Mouse (Mus musculus) monocyte, adult 2 months (primary cell): ENCODE results near the gene Gsta2.
"Not testable (repeated sequence)": the region's sequence is repeated elsewhere in the genome, so short reads cannot be mapped to it uniquely, and the experiment has no call there.

Experiments
- DNase-seq, 2 experiments: peaks; one replicate each; pipeline ENCODE4 v3.0.0; 2022; ENCODE audit warnings: low spot score in 2 of 2, low read depth in 1 of 2

Gsta2 gene

DNA sequence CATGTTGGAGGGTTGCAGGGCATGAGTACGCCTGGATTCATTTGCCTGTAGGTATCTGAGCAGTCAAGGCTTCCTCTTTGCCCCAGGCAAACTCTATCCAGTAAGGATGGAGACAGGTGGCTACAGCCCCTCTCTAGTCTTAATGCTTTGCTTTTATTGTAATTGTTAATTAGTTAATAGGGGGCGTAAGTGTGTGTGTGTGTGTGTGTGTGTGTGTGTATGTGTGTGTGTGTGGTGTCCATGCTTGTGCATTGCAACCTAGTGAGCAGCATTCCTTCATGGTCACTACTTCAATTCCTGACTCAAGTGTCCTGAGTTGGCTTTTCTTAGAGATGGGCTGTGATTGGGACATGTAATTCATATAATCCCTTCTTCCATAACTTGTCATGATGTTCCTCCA lies 40.9 kb downstream of the Gsta2 start, which contains the start of gene Omt2a:
Gene Omt2a, minus strand, starts transcription at position 101 of the 400 bp plus-strand sequence.
- DNase-seq = no peak

GRCm38 (mm10) chr9:78308122-78308521 lies 47.5 kb downstream of the Gsta2 start:
- not testable (repeated sequence) for DNase-seq

GRCm38 (mm10) chr9:78299143-78299542 lies 56.4 kb downstream of the Gsta2 start:
- not testable (repeated sequence) for DNase-seq

GRCm38 (mm10) chr9:78298232-78298631 lies 57.4 kb downstream of the Gsta2 start:
- DNase-seq = no peak

GRCm38 (mm10) chr9:78296089-78296488 lies 59.5 kb downstream of the Gsta2 start:
- not testable (repeated sequence) for DNase-seq

GRCm38 (mm10) chr9:78294781-78295180 lies 60.8 kb downstream of the Gsta2 start:
- not testable (repeated sequence) for DNase-seq

DNA sequence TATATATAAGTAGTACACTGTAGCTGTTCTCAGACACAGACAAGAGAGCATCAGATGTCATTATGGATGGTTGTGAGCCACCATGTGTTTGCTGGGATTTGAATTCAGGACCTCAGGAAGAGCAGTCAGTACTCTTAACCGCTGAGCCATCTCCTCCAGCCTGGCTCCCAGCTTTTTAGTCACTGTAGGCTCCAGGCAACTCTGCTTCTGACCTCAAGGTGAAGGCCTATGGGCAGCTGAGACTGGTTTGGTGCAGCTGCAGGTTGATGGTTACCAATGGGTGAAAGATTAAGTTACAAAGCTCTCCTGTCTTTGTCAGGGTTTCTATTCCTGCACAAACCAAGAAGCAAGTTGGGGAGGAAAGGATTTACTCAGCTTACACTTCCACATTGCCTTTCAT lies 61.9 kb downstream of the Gsta2 start:
- not testable (repeated sequence) for DNase-seq

DNA sequence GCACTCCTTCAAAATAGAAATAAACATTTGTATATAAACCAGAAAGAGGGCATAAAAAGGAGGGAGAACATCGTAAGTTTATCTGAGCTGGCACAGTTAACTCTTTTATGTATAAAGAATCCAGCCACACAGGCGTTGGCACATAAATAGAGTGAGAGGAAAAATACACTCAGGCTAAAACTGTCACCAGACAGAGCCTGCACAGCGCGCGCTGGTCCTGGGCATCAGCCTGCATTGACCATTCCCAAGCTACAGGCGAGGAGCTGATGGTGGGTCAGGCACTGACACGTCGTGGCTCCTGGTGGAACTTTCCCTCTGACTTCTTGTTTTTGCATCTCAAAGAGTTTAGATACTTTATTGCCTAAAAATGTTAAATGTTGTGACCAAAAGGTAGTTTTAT lies 63.1 kb downstream of the Gsta2 start:
- DNase-seq = not testable (repeated sequence)

- DNase-seq = not testable (repeated sequence)
Measured at GRCm38 (mm10) chr9:78289723-78290122, 65.9 kb downstream of the Gsta2 start, which contains the start of gene Gm10639. Gene Gm10639 (plus strand): TSS chr9:78289923.

- DNase-seq = not testable (repeated sequence)
Measured at GRCm38 (mm10) chr9:78289063-78289462, 66.5 kb downstream of the Gsta2 start.

GRCm38 (mm10) chr9:78282002-78282711 lies 73.4 kb downstream of the Gsta2 start:
- DNase-seq = not testable (repeated sequence)
